ENCODE assay signal across 18 mouse cellular contexts in genomic region chr5:112466331-112466730, GRCm38 (mm10). TPM values are rescaled to one million over a fixed set of nuclear protein-coding genes. Genes with fewer than 3 reads are reported as not detected.
DNase-seq lines count a peak whose midpoint lies in the region; ATAC-seq and TF ChIP-seq lines count a peak whose summit lies in the region.
"Had no signal": no experiment of that assay in that cellular context is flagged by ENCODE, and none has a peak within 500 bp of the region (broad histone marks: within the 10 kb centered on the region; RNA-seq: fewer than 3 reads in every experiment).

No protein-coding gene starts in this region.

- H3K27me3 ChIP-seq in hindbrain, embryonic 10.5 days (ENCODE audit: insufficient read depth, poor library complexity, severe bottlenecking): peaks cover 18% of the 10 kb centered on the region
- no peaks in the 10 kb centered on the region; the same call in 1 of the 2 replicates for H3K27me3 ChIP-seq in hindbrain, embryonic 16.5 days (replicated peaks; ENCODE audit: control insufficient read depth, insufficient read depth, low read length)
- no peaks in the 10 kb centered on the region for H3K27me3 ChIP-seq in lung, postnatal 0 days (replicated peaks; ENCODE audit: insufficient read depth, low read length)
- no peaks in the 10 kb centered on the region for H3K27me3 ChIP-seq in midbrain, postnatal 0 days (ENCODE audit: insufficient read depth, low read length)

- no peak for ATAC-seq in hindbrain, embryonic 16.5 days
- no peak for ATAC-seq in lung, postnatal 0 days
- no peak for ATAC-seq in midbrain, postnatal 0 days (ENCODE audit: low FRiP score)
- no peak for ATAC-seq in frontal cortex, adult (ENCODE audit: low TSS enrichment)
- ATAC-seq: forebrain, embryonic 16.5 days; intestine, embryonic 16.5 days; liver, embryonic 12.5 days had no signal

- 67% methylated on average over 6 of the region's 6 CpGs for whole genome bisulfite sequencing in hindbrain, embryonic 10.5 days
- whole genome bisulfite sequencing in hindbrain, embryonic 16.5 days: 28% methylated on average over 6 of the region's 6 CpGs
- 34% methylated on average over 6 of the region's 6 CpGs for WGBS in lung, postnatal 0 days
- 41% methylated on average over 6 of the region's 6 CpGs for WGBS in midbrain, postnatal 0 days

- TF ChIP-seq CTCF in lung, postnatal 0 days (IDR thresholded peaks at IDR 0.05): no peak
- TF ChIP-seq CTCF in brain, embryonic 14.5 days (IDR thresholded peaks at IDR 0.05; ENCODE audit: borderline replicate concordance, extremely low read depth, insufficient read depth, insufficient read length): no peak
- no peak for TF ChIP-seq CTCF in midbrain, postnatal 0 days (IDR thresholded peaks at IDR 0.05)

- TF ChIP-seq EP300 in lung, postnatal 0 days (IDR thresholded peaks at IDR 0.05): no peak

- peaks cover 16% of the 10 kb centered on the region for H3K4me1 ChIP-seq in hindbrain, embryonic 10.5 days (replicated peaks)
- H3K4me1 ChIP-seq in hindbrain, embryonic 16.5 days (ENCODE audit: control insufficient read depth, insufficient read depth, low read depth, low read length): peaks cover 3% of the 10 kb centered on the region; the same call in 1 of the 2 replicates
- no peaks in the 10 kb centered on the region for H3K4me1 ChIP-seq in lung, postnatal 0 days (ENCODE audit: insufficient read depth, low read depth, low read length)
- H3K4me1 ChIP-seq in midbrain, postnatal 0 days (ENCODE audit: insufficient read depth, low read length): no peaks in the 10 kb centered on the region
- H3K4me1 ChIP-seq: liver, embryonic 12.5 days had no signal

- H3K36me3 ChIP-seq in hindbrain, embryonic 10.5 days: no peaks in the 10 kb centered on the region
- H3K36me3 ChIP-seq in hindbrain, embryonic 16.5 days (ENCODE audit: control insufficient read depth, insufficient read depth, low read length): peaks cover 7% of the 10 kb centered on the region
- H3K36me3 ChIP-seq in lung, postnatal 0 days (ENCODE audit: insufficient read depth, low read length): no peaks in the 10 kb centered on the region
- H3K36me3 ChIP-seq in midbrain, postnatal 0 days (ENCODE audit: insufficient read depth, low read length): peaks cover 28% of the 10 kb centered on the region
- H3K36me3 ChIP-seq: liver, embryonic 12.5 days had no signal

- peak overlapping the region; percentile 57; the same call in 1 of the 2 replicates for H3K27ac ChIP-seq in hindbrain, embryonic 10.5 days
- H3K27ac ChIP-seq in hindbrain, embryonic 16.5 days (ENCODE audit: low read depth, low read length): no peak overlapping the region
- no peak overlapping the region for H3K27ac ChIP-seq in lung, postnatal 0 days (ENCODE audit: low read length)
- H3K27ac ChIP-seq in midbrain, postnatal 0 days (ENCODE audit: low read depth, low read length): no peak overlapping the region; the same call in 1 of the 2 replicates
- H3K27ac ChIP-seq: liver, embryonic 12.5 days had no signal

- DNase-seq in hindbrain, embryonic 10.5 days (ENCODE audit: low spot score): no peak
- peak; percentile 23 for DNase-seq in lung, postnatal 0 days (ENCODE audit: low spot score)
- DNase-seq in lung, postnatal 36 days: no peak
- DNase-seq in brain, embryonic 14.5 days (ENCODE audit: low read depth): peak; percentile 68
- DNase-seq in midbrain, postnatal 0 days (ENCODE audit: low spot score): peak; percentile 60
- DNase-seq: cerebellum, adult 2 months had no signal

- no peak overlapping the region for H3K4me2 ChIP-seq in hindbrain, embryonic 16.5 days (ENCODE audit: low read length)
- H3K4me2 ChIP-seq in lung, postnatal 0 days (replicated peaks; ENCODE audit: low read depth, low read length): no peak overlapping the region
- no peak overlapping the region for H3K4me2 ChIP-seq in midbrain, postnatal 0 days (ENCODE audit: low read depth, low read length, poor library complexity, severe bottlenecking)
- H3K4me2 ChIP-seq: liver, embryonic 12.5 days had no signal

- TF ChIP-seq POLR2A in brain, embryonic 14.5 days (IDR thresholded peaks at IDR 0.05; ENCODE audit: borderline replicate concordance, extremely low read depth, insufficient read depth, insufficient read length, poor library complexity, severe bottlenecking): no peak

- no peak overlapping the region for H3K9ac ChIP-seq in hindbrain, embryonic 16.5 days (ENCODE audit: low read depth, low read length)
- H3K9ac ChIP-seq in lung, postnatal 0 days (replicated peaks; ENCODE audit: low read depth): no peak overlapping the region
- H3K9ac ChIP-seq in midbrain, postnatal 0 days (replicated peaks; ENCODE audit: low read length, poor library complexity, severe bottlenecking): no peak overlapping the region
- H3K9ac ChIP-seq: liver, embryonic 12.5 days had no signal

- no peak overlapping the region for H3K4me3 ChIP-seq in hindbrain, embryonic 10.5 days
- H3K4me3 ChIP-seq in hindbrain, embryonic 16.5 days (ENCODE audit: low read length): no peak overlapping the region
- no peak overlapping the region for H3K4me3 ChIP-seq in lung, postnatal 0 days (ENCODE audit: low read depth, low read length)
- H3K4me3 ChIP-seq in midbrain, postnatal 0 days (ENCODE audit: low read depth, low read length): no peak overlapping the region
- H3K4me3 ChIP-seq: liver, embryonic 12.5 days; megakaryocyte, embryonic 14.5 days had no signal

- 0 out of 2 replicates have a peak, but pooled peaks cover 3% of the 10 kb centered on the region for H3K9me3 ChIP-seq in hindbrain, embryonic 10.5 days
- H3K9me3 ChIP-seq in hindbrain, embryonic 16.5 days (ENCODE audit: control insufficient read depth, low read length): peaks cover 2% of the 10 kb centered on the region; the same call in 1 of the 2 replicates
- no peaks in the 10 kb centered on the region for H3K9me3 ChIP-seq in lung, postnatal 0 days (ENCODE audit: low read length)
- no peaks in the 10 kb centered on the region for H3K9me3 ChIP-seq in midbrain, postnatal 0 days (ENCODE audit: low read length)
- H3K9me3 ChIP-seq: liver, embryonic 12.5 days; megakaryocyte, embryonic 14.5 days had no signal

RNA-seq across cellular contexts. Expression of gene Gm6588, which starts 17.1 kb away (rescaled TPM):
- 0.14 TPM in 1 of 2 replicates, not detected in the other for polyA plus RNA-seq in hindbrain, embryonic 10.5 days (2016; fragmentation: Nextera tagmentation; extraction: Ambion mirVana)
- 0.62 and 0.68 TPM in 2 replicates for polyA plus RNA-seq in hindbrain, embryonic 16.5 days (2015; fragmentation: Nextera tagmentation; extraction: Ambion mirVana)
- not detected in 2 replicates for polyA plus RNA-seq in lung, postnatal 0 days (2015; fragmentation: Nextera tagmentation; extraction: Ambion mirVana)
- not detected in 2 replicates for polyA plus RNA-seq in brain, embryonic 14.5 days (2012; rRNA removed)
- total RNA-seq in midbrain, postnatal 0 days (2014; rRNA removed): not detected in 2 replicates
- polyA plus RNA-seq in midbrain, postnatal 0 days (2015; fragmentation: Nextera tagmentation; extraction: Ambion mirVana): 0.29 and 0.39 TPM in 2 replicates
- total RNA-seq: granulocyte monocyte progenitor cell, adult 5-6 weeks; left cerebral cortex, adult 8-10 months had no signal
- polyA plus RNA-seq: cerebellum, adult 2 months; embryonic facial prominence, embryonic 11.5 days; heart, embryonic 16.5 days; intestine, embryonic 16.5 days; liver, embryonic 12.5 days; spleen, adult 2 months; urinary bladder, adult 2 months had no signal

Comparison
In these comparisons a context has a peak if more than half of its experiments do, and no peak if none do; other contexts are left out.
1. DNase-seq: peak in lung, postnatal 0 days (single experiment), brain, embryonic 14.5 days (single experiment) and midbrain, postnatal 0 days (single experiment); none in hindbrain, embryonic 10.5 days (single experiment) and lung, postnatal 36 days (single experiment).